Mouse (Mus musculus) megakaryocyte progenitor cell, adult 5-6 weeks (primary cell): ENCODE data around the gene Ugt1a5. TPM values are rescaled to one million over a fixed set of nuclear protein-coding genes. Genes with fewer than 3 reads are reported as not detected.

Source experiments
- ATAC-seq: replicated peaks from 2 replicates; pipeline ENCODE4 v1.8.0; 2016; ENCODE audit warnings: mild to moderate bottlenecking, moderate TSS enrichment, inconsistent platforms; ENCODE audit not compliant: poor library complexity
- total RNA-seq, 2 experiments: library from RNA; stranded (forward) in 1 of 2; stranded (reverse) in 1 of 2; fragments of 157-497, 149-512 nt in 1 of 2; fragments of 200-1000 nt in 1 of 2; gene quantifications; 2 replicates each; pipeline versions ENCODE4 v1.2.3 to v1.2.4; 2015 to 2017

Ugt1a5 gene
- total RNA-seq, 2 experiments from 2014 or later, result 2.5 TPM; not detected in 1

DNA sequence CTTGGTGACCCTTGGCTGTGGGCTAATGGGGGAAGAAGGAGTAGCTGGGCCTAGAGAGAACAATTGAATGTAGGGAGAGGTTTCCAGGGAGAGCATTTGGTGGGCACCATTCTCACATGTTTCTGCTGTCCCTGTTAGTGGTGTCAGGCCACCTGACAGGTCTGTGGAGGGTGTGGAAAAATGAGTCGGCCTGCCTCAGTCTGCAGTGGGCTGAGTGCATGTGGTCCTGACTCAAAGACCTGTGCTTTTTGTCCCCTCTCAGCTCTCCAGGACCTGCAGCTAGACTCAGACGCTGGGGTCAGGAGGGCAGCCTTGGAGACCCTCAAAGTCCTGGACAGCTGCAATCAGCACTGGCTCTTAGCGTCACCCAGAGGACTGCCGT lies 93.8 kb downstream of the Ugt1a5 start:
- ATAC-seq, result peak; percentile 0

DNA sequence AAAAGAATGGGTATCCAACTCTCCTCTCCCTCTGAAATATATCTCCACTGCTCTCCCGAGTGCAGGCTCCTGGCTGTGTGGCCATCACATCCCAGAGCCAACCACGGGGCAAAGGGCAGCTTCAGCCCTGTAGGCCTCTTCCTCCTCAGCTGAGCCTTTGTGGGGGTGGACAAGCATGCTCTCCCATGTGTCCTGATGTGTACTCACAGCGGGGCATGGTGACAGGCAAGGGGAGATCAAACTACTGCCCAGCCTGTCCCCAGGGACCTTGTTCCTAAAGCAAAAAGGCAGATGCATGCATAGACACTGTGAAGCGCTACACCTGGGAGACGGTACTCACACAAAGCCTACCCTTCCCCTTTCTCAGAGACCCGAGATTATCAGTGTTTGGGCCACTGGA lies 94.3 kb downstream of the Ugt1a5 start:
- 0 out of 2 replicates have a peak, but pooled peaks have one; percentile 0 for ATAC-seq

DNA sequence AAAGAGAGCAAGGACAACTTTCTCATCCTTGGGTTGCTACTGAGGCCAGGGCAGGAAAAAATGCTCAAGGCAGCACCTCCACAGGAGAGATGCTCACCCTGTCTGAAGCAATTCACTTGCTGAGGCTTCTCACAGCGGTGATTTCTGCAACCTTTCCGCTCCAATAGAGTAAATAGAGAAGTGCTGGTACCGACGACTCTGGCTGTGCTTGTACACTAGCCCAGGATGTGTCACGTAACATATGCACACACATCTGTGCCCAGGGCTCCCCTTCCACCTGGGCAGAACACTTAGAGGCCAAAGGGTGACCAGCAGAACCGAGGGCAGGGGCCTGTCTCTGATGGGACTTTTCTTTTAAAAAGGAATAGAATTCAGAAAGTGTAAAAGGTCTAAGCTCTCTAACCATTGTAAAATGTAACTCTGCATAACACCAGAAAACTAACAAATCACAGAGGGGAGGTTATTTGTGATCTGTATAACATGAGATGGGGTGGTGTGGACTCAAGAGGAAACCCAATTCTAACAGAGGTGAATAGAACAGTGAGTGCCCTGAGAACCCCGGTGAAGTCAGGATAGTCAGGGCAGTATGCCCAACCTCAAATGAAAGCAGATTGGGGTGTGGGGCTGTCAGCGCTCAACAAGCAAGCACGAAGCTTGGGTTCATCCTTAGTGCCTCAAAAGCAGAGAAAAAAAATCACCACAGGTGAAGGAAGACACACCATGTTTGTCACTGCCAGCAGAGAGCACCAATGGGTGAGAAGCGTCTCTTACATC lies 95.0 kb downstream of the Ugt1a5 start:
- ATAC-seq, result peak; percentile 14

DNA sequence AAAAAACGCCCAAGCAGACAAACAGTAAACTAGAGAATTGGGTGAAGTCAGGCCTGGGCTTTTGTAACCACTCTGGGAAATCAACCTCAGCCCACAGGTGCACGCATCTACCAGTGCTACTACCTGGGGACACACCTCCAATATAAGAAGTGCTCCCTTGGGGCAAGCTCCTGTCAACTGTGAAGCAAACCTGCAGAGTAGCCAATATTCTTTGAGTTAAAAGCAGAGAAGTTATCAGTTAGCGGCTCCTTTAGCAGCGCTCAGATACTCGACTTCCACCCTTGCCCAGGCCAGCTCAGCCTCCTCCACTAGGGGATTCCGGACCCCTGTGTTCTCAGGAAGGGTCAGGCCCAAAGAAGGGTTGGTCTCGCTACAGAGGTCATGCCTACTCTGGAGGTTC lies 95.9 kb downstream of the Ugt1a5 start:
- ATAC-seq, result peak; percentile 0; the same call in 1 of the 2 replicates

DNA sequence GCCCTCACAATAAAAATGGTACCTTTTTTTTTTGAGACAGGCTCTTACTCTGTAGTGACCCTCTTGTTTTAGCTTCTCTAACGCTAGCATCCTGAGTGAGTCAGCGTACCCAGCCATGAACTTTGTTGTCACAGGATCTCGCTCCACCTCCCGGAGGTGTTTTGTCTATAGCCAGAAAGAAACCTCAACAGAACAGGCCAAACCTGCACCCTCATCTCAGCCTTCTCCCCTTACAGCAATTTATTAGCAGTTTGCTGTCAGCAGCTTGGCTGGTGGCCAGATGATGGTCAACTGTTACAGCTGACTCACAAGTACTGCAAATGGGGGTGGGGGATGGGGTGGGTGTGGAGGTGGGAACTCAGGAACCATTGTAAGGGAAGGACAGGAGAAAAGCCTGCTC lies 96.4 kb downstream of the Ugt1a5 start:
- peak; percentile 2; the same call in 1 of the 2 replicates for ATAC-seq

DNA sequence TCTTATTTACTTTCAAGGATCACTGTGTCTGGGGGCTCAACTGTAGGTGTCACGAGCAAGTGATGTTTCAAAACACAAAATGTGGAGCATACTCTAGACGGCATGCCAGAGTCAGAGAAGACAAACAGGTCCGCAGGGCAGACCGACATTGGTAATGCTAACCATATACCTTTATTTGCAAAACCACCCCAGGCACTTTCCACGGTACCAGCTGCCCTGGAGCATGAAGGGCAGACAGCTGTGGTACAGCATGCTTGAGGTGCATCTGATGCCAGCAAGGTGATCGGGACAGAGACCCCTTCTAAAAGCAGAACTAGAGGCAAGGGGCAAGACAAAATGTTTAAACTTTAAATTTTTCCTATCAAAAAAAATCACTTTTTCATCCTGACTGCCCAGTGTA lies 97.1 kb downstream of the Ugt1a5 start:
- no peak for ATAC-seq

DNA sequence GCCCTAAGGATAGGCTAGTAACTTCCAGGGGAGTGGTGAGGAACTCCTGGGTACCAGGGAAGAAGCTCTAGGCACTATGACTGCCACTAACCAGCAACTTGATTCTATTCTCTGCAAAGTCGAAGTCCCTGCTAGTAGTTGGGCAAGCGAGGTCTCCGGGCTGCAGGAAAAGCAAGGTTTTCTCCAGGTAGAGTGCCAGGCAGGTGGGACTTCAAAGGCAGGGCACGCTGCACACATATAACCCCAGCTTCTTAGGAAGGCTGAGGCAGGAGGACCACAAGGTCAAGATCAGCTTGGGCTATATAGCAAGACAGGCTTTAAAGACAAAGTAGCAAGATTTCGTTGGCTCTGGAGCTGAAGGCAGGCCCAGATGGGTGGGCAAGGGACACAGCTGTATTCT lies 98.0 kb downstream of the Ugt1a5 start:
- no peak for ATAC-seq

DNA sequence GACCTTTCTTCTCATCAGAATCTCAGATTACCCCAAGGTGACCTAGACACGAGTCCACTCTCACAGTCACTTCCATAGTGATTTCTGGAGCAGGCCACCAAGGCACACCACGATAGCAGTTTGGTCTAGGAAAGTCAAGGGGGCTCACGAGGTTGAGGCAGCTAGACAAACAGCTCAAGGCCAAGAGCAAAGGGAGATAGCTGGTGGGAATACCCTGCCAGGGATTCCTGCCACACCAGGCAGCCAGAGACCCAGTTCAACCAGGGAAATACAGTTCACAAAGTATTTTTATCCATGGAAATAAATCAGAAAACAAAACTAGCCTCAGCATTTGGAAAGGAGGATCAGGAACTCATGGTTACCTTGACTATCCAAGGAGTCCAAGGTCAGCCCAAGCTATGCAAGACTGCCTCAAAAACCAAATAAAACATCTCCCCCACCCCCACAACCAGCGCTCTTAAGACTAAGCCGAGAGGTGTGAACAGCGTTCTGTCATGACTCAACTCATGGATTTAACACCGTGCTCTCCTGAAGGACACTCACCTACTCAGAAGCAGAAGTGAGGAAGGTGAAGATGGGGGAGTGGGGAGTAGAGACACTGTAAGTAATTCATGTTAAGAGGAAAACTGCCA lies 98.5 kb downstream of the Ugt1a5 start:
- ATAC-seq, result no peak

DNA sequence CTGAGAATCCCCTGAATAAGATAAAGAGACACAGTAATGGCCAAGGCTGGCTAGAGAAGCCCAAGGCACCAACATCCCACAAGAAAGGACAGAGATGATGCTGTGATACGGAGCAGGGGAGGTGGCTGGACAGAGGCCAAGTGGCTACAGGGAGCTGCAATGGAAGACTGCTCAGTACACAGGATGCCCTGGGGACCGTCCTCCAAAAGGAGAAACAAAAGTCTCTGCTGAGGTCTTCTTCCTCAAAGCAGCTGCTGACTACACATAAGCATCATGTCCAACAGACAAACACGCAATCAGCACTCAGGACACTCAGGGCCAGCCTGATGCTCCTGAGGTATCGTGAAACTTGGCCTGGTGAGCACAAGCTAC lies 99.0 kb downstream of the Ugt1a5 start:
- no peak for ATAC-seq

DNA sequence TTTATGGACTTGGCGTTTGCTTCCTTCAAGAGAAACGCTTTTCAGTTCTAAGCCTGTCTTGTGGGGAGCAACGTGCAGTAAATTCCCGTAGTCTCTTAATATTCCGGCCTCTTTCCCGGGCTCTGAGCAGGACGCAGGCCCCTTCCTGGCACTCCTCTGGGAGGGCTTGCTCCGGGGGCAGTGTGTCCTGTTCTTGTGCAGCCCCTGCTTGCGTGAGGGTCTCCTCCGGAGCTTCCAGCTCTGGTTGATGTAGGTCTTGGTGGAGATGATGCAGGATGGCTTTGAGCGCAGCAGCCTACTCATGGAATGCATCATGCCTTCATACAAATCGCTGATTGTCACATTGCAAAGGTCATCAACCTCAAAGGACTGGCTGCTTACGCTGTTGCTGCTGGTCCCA lies 100.3 kb downstream of the Ugt1a5 start:
- no peak for ATAC-seq

DNA sequence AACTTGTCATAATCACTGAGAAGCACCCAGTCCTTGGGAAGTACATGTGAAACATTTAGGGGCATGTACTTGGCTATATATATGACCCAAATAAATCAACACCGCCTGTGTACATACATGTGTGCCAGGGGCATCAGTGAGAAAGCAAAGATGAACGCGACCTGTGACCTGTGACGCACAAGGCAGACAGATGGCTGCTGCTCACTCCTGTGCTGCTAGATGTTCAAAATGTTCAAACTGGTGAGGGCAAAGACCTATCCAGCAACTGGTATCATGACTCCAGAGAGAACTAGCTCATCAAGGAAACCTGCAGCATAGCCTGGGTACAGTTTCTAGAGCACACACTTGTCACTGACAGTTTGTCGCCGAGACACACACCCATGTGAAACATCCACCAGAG lies 101.7 kb downstream of the Ugt1a5 start:
- ATAC-seq, result no peak

DNA sequence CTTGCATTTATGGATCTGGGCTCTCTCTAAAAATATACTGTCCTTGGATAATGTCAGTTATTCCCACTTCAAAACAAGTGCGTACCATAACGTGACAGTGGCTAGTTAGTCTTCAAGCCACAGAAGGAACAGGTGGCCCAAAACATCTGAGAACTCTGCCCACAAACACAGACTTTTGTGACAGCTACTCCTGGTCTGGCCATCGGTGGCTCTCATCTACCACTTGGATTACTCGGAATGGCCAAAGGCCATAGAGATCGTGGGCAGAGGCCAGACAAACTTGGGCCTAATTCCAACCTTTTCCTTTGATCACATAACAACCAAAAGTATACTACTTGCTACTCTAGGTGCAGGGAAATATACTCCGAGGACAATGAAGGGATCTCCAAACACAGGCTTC lies 102.3 kb downstream of the Ugt1a5 start:
- ATAC-seq, result no peak

Other genes with a start within 250 kb of the Ugt1a5 start
- gene Usp40, start 157.5 kb upstream of the Ugt1a5 start, total RNA-seq (2015), result 5.5 and 13.0 TPM in 2 replicates
- gene Usp40, start 157.5 kb upstream of the Ugt1a5 start, total RNA-seq (2017), result 11.3 and 13.2 TPM in 2 replicates
- not detected in 2 replicates for gene Ugt1a10, start 110.6 kb upstream of the Ugt1a5 start, total RNA-seq (2015)
- gene Ugt1a10, start 110.6 kb upstream of the Ugt1a5 start, total RNA-seq (2017), result not detected in 2 replicates
- not detected in 2 replicates for gene Ugt1a9, start 95.2 kb upstream of the Ugt1a5 start, total RNA-seq (2015)
- gene Ugt1a9, start 95.2 kb upstream of the Ugt1a5 start, total RNA-seq (2017), result not detected in 2 replicates
- gene Ugt1a8, start 78.2 kb upstream of the Ugt1a5 start, total RNA-seq (2015), result not detected in 2 replicates
- gene Ugt1a8, start 78.2 kb upstream of the Ugt1a5 start, total RNA-seq (2017), result not detected in 2 replicates
- 24.0 and 29.5 TPM in 2 replicates for gene Ugt1a7c, start 71.0 kb upstream of the Ugt1a5 start, total RNA-seq (2015)
- 37.6 and 47.2 TPM in 2 replicates for gene Ugt1a7c, start 71.0 kb upstream of the Ugt1a5 start, total RNA-seq (2017)
- gene Ugt1a6b, start 62.8 kb upstream of the Ugt1a5 start, total RNA-seq (2015), result 0.91 and 1.0 TPM in 2 replicates
- 0.87 and 1.6 TPM in 2 replicates for gene Ugt1a6b, start 62.8 kb upstream of the Ugt1a5 start, total RNA-seq (2017)
- 2.6 and 2.7 TPM in 2 replicates for gene Ugt1a6a, start 31.2 kb upstream of the Ugt1a5 start, total RNA-seq (2015)
- 0.71 and 2.0 TPM in 2 replicates for gene Ugt1a6a, start 31.2 kb upstream of the Ugt1a5 start, total RNA-seq (2017)
- 0.42 and 1.1 TPM in 2 replicates for gene Ugt1a2, start 34.6 kb downstream of the Ugt1a5 start, total RNA-seq (2015)
- gene Ugt1a2, start 34.6 kb downstream of the Ugt1a5 start, total RNA-seq (2017), result 0.57 TPM in 1 of 2 replicates, not detected in the other
- gene Dnajb3, start 39.8 kb downstream of the Ugt1a5 start, total RNA-seq (2015), result 0.68 and 2.4 TPM in 2 replicates
- 0.17 and 1.2 TPM in 2 replicates for gene Dnajb3, start 39.8 kb downstream of the Ugt1a5 start, total RNA-seq (2017)
- 0.39 and 0.83 TPM in 2 replicates for gene Ugt1a1, start 45.9 kb downstream of the Ugt1a5 start, total RNA-seq (2015)
- 0.14 and 0.83 TPM in 2 replicates for gene Ugt1a1, start 45.9 kb downstream of the Ugt1a5 start, total RNA-seq (2017)
- gene Mroh2a, start 61.0 kb downstream of the Ugt1a5 start, total RNA-seq (2015), result 0.39 and 1.1 TPM in 2 replicates
- 0.10 and 0.17 TPM in 2 replicates for gene Mroh2a, start 61.0 kb downstream of the Ugt1a5 start, total RNA-seq (2017)
- 104 and 106 TPM in 2 replicates for gene Hjurp, start 111.6 kb downstream of the Ugt1a5 start, total RNA-seq (2015)
- 156 and 189 TPM in 2 replicates for gene Hjurp, start 111.6 kb downstream of the Ugt1a5 start, total RNA-seq (2017)
- gene Trpm8, start 111.6 kb downstream of the Ugt1a5 start, total RNA-seq (2015), result not detected in 2 replicates
- gene Trpm8, start 111.6 kb downstream of the Ugt1a5 start, total RNA-seq (2017), result not detected in 2 replicates
- gene Spp2, start 240.9 kb downstream of the Ugt1a5 start, total RNA-seq (2015), result not detected in 2 replicates
- gene Spp2, start 240.9 kb downstream of the Ugt1a5 start, total RNA-seq (2017), result not detected in 2 replicates